Mouse (Mus musculus) MEL (cell line): ENCODE results near the gene Ccr6. TPM values are rescaled to one million over a fixed set of nuclear protein-coding genes. Genes with fewer than 3 reads are reported as not detected.
A peak's percentile ranks its signal among the peaks of the same experiment; 100 is the strongest.

Experiments used
- DNase-seq: peaks from one replicate; pipeline ENCODE4 v3.0.0; 2011; ENCODE audit warnings: low read depth, low spot score
- H3K27ac ChIP-seq: 2 replicates; pipeline ENCODE4 v1.5.1; 2012; ENCODE audit warnings: low read depth, mild to moderate bottlenecking, control low read depth, low read length, moderate library complexity; ENCODE audit not compliant: control insufficient read depth
- H3K27me3 ChIP-seq, 2 experiments: fragments of 150-350 bp in 1 of 2; sonication (generic) in 1 of 2; 2 replicates each; pipeline ENCODE4 v1.6.1; 2012; ENCODE audit warnings: low read length in 2 of 2, mild to moderate bottlenecking in 2 of 2, improper control_type of control experiment in 1 of 2, moderate library complexity in 1 of 2; ENCODE audit not compliant: insufficient read depth in 2 of 2, control insufficient read depth in 1 of 2
- H3K36me3 ChIP-seq, 2 experiments: 2 replicates each; pipeline ENCODE4 v1.6.1; 2012 to 2014; ENCODE audit warnings: low read length in 2 of 2, improper control_type of control experiment in 1 of 2, inconsistent platforms in 1 of 2, mild to moderate bottlenecking in 1 of 2; ENCODE audit not compliant: insufficient read depth in 2 of 2, control insufficient read depth in 1 of 2
- H3K4me1 ChIP-seq, 2 experiments: fragments of 150-350 bp in 1 of 2; sonication (generic) in 1 of 2; 2 replicates each; pipeline ENCODE4 v1.6.1; 2012; ENCODE audit warnings: low read length in 2 of 2, improper control_type of control experiment in 1 of 2, mild to moderate bottlenecking in 1 of 2; ENCODE audit not compliant: insufficient read depth in 2 of 2, control insufficient read depth in 1 of 2
- H3K4me3 ChIP-seq, 2 experiments: fragments of 150-350 bp in 1 of 2; sonication (generic) in 1 of 2; 2 replicates each; pipeline ENCODE4 v1.5.1; 2012; ENCODE audit warnings: low read depth in 2 of 2, low read length in 2 of 2, mild to moderate bottlenecking in 2 of 2, moderate library complexity in 2 of 2, control low read depth in 1 of 2, improper control_type of control experiment in 1 of 2; ENCODE audit not compliant: control insufficient read depth in 1 of 2, insufficient read depth in 1 of 2
- H3K79me2 ChIP-seq: 2 replicates; pipeline ENCODE4 v1.6.1; 2012; ENCODE audit warnings: mild to moderate bottlenecking, low read length, moderate library complexity; ENCODE audit not compliant: control insufficient read depth, poor library complexity, insufficient read depth
- H3K9ac ChIP-seq: 2 replicates; pipeline ENCODE4 v1.6.1; 2012; ENCODE audit warnings: low read depth, mild to moderate bottlenecking, control low read depth, low read length, moderate library complexity; ENCODE audit not compliant: control insufficient read depth, poor library complexity, severe bottlenecking
- H3K9me3 ChIP-seq: fragments of 150-350 bp; sonication (generic); replicated peaks from 2 replicates; pipeline ENCODE4 v1.6.1; 2012; ENCODE audit warnings: mild to moderate bottlenecking, low read length, improper control_type of control experiment, moderate library complexity; ENCODE audit not compliant: insufficient read depth
- BHLHE40 ChIP-seq: IDR thresholded peaks from 2 replicates; pipeline ENCODE4 v1.6.1; 2012; ENCODE audit warnings: low read depth, mild to moderate bottlenecking, inconsistent platforms, low read length, improper control_type of control experiment, borderline replicate concordance
- CHD2 ChIP-seq: IDR thresholded peaks from 2 replicates; pipeline ENCODE4 v1.6.1; 2011; ENCODE audit warnings: low read length, improper control_type of control experiment
- CTCF ChIP-seq, 3 experiments: IDR thresholded peaks in 2 of 3; conservative IDR thresholded peaks in 1 of 3; 2 replicates each; pipeline ENCODE4 v1.5.1; 2011 to 2012; ENCODE audit warnings: low read length in 3 of 3, low read depth in 2 of 3, mild to moderate bottlenecking in 2 of 3, improper control_type of control experiment in 1 of 3, inconsistent platforms in 1 of 3, mixed read lengths in 1 of 3, moderate library complexity in 1 of 3; ENCODE audit not compliant: control insufficient read depth in 1 of 3, insufficient read depth in 1 of 3, poor library complexity in 1 of 3, severe bottlenecking in 1 of 3
- E2F4 ChIP-seq: IDR thresholded peaks from 2 replicates; pipeline ENCODE4 v1.6.1; 2011; ENCODE audit warnings: low read depth, low read length, improper control_type of control experiment, borderline replicate concordance
- GABPA ChIP-seq: IDR thresholded peaks from 2 replicates; pipeline ENCODE4 v1.6.1; 2012; ENCODE audit warnings: low read depth, mild to moderate bottlenecking, inconsistent platforms, low read length, improper control_type of control experiment, moderate library complexity
- GATA1 ChIP-seq: IDR thresholded peaks from 2 replicates; pipeline ENCODE4 v1.6.1; 2011; ENCODE audit warnings: low read depth, low read length, improper control_type of control experiment
- JUND ChIP-seq: IDR thresholded peaks from 2 replicates; pipeline ENCODE4 v1.6.1; 2011; ENCODE audit warnings: low read depth, mild to moderate bottlenecking, improper control_type of control experiment, low read length
- KAT2A ChIP-seq: conservative IDR thresholded peaks from 2 replicates; pipeline ENCODE4 v1.6.1; 2012; ENCODE audit warnings: low read depth, low read length, improper control_type of control experiment, inconsistent platforms
- MAX ChIP-seq: IDR thresholded peaks from 2 replicates; pipeline ENCODE4 v1.6.1; 2011; ENCODE audit warnings: low read length, improper control_type of control experiment
- MAZ ChIP-seq: IDR thresholded peaks from 2 replicates; pipeline ENCODE4 v1.6.1; 2012; ENCODE audit warnings: low read depth, mild to moderate bottlenecking, inconsistent platforms, low read length, improper control_type of control experiment
- MYB ChIP-seq: IDR thresholded peaks from 2 replicates; pipeline ENCODE4 v1.6.1; 2011; ENCODE audit warnings: mild to moderate bottlenecking, low read depth, low read length, improper control_type of control experiment
- MYC ChIP-seq: IDR thresholded peaks from 2 replicates; pipeline ENCODE4 v1.6.1; 2011; ENCODE audit warnings: low read depth, mild to moderate bottlenecking, low read length, improper control_type of control experiment, moderate library complexity
- POLR2A ChIP-seq, 2 experiments: IDR thresholded peaks; 2 replicates each; pipeline ENCODE4 v1.6.1; 2011 to 2012; ENCODE audit warnings: low read length in 2 of 2, mild to moderate bottlenecking in 2 of 2, control low read depth in 1 of 2, improper control_type of control experiment in 1 of 2, low read depth in 1 of 2, moderate library complexity in 1 of 2; ENCODE audit not compliant: control insufficient read depth in 1 of 2, insufficient read depth in 1 of 2, poor library complexity in 1 of 2
- SIN3A ChIP-seq: IDR thresholded peaks from 2 replicates; pipeline ENCODE4 v1.6.1; 2012; ENCODE audit warnings: low read length, improper control_type of control experiment, inconsistent platforms
- TAL1 ChIP-seq: IDR thresholded peaks from 2 replicates; pipeline ENCODE4 v1.6.1; 2012; ENCODE audit warnings: mild to moderate bottlenecking, inconsistent platforms, low read length, moderate library complexity, mixed read lengths
- USF2 ChIP-seq, 2 experiments: IDR thresholded peaks; 2 replicates each; pipeline ENCODE4 v1.6.1; 2011 to 2012; ENCODE audit warnings: improper control_type of control experiment in 2 of 2, low read length in 2 of 2, borderline replicate concordance in 1 of 2, inconsistent platforms in 1 of 2, low read depth in 1 of 2, mild to moderate bottlenecking in 1 of 2; ENCODE audit not compliant: insufficient read depth in 1 of 2
- ZC3H11A ChIP-seq: IDR thresholded peaks from 2 replicates; pipeline ENCODE4 v1.6.1; 2012; ENCODE audit warnings: low read depth, mild to moderate bottlenecking, inconsistent platforms, low read length, improper control_type of control experiment
- ZMIZ1 ChIP-seq: IDR thresholded peaks from 2 replicates; pipeline ENCODE4 v1.6.1; 2012; ENCODE audit warnings: low read depth, mild to moderate bottlenecking, inconsistent platforms, low read length, improper control_type of control experiment, moderate library complexity
- ZNF384 ChIP-seq: IDR thresholded peaks from 2 replicates; pipeline ENCODE4 v1.6.1; 2012; ENCODE audit warnings: low read depth, mild to moderate bottlenecking, inconsistent platforms, low read length, improper control_type of control experiment
- polyA plus RNA-seq, 2 experiments: library from polyadenylated mRNA; stranded (reverse) in 1 of 2; unstranded in 1 of 2; fragments of >175 nt in 1 of 2; fragments of >200 nt in 1 of 2; gene quantifications; 2 replicates each; pipeline versions ENCODE4 v1.2.1 to v1.2.4; 2012; ENCODE audit warnings: low replicate concordance in 2 of 2, low read depth in 1 of 2; ENCODE audit not compliant: insufficient read length in 2 of 2, insufficient read depth in 1 of 2, missing spikeins in 1 of 2
- total RNA-seq: library from RNA; depleted of rRNA; stranded (reverse); fragments of 300-350 nt; gene quantifications from 2 replicates; pipeline ENCODE4 v1.2.3, GENCODE M21; 2012

The Ccr6 gene
- total and polyA plus RNA-seq, 3 experiments: not detected

- no peak overlapping the region for H3K27ac ChIP-seq
- DNase-seq: peak; percentile 39
These were observed 40.8 kb downstream of the Ccr6 start for GRCm38 (mm10) chr17:8276680-8277079.

DNA sequence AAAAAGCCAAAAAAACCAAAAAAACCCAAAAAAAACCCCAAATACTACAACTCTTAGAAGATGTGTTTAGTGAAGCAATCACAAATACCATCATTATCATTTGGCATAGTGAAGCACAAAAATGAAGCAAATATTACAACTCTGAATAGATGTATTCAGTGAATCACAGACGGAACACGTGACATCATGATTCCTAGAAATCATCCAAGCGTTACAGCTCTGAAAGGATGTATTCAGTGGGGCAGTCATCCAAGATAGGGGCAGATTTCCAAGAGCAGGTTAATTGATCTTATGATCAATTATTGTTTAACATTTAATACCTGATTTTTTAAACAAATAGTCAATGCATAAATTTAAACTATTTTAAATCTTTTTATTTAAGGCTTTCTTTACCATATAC, 41.4 kb downstream of the Ccr6 start:
- DNase-seq: no peak
- Histone ChIP-seq H3K36me3 (no peaks in the 10 kb centered on the region; a peak in 1 of 4 replicates), H3K4me3 (no peak overlapping the region), H3K27ac (no peak overlapping the region), H3K27me3 (peaks cover 0 to 8% of the 10 kb centered on the region in 2 experiments; a peak in 3 of 4 replicates), H3K9ac (no peak overlapping the region), H3K4me1 (no peaks in the 10 kb centered on the region), H3K9me3 (no peaks in the 10 kb centered on the region), H3K79me2 (no peaks in the 10 kb centered on the region)
- TF ChIP-seq POLR2A (IDR thresholded peaks at IDR 0.05; ENCODE audit: control insufficient read depth in 1 of 2, insufficient read depth in 1 of 2, low read depth in 1 of 2, low read length in 2 of 2, poor library complexity in 1 of 2) (no peak), GABPA (no peak), MYC (no peak), USF2 (IDR thresholded peaks at IDR 0.05; ENCODE audit: borderline replicate concordance in 1 of 2, insufficient read depth in 1 of 2, low read depth in 1 of 2, low read length in 2 of 2) (no peak), CTCF (IDR thresholded peaks at IDR 0.05 in 2 of 3, conservative IDR thresholded peaks at IDR 0.05 in 1 of 3; ENCODE audit: control insufficient read depth in 1 of 3, insufficient read depth in 1 of 3, low read depth in 2 of 3, low read length in 3 of 3, poor library complexity in 1 of 3, severe bottlenecking in 1 of 3) (no peak), TAL1 (no peak), MAZ (no peak), BHLHE40 (no peak), SIN3A (no peak), JUND (no peak), MYB (no peak), CHD2 (no peak), ZNF384 (no peak), GATA1 (no peak), ZC3H11A (no peak)

More at GRCm38 (mm10) chr17:8276680-8277079, 40.8 kb downstream of the Ccr6 start:
- Histone ChIP-seq H3K9me3 (no peaks in the 10 kb centered on the region), H3K4me1 (no peaks in the 10 kb centered on the region), H3K36me3 (no peaks in the 10 kb centered on the region), H3K9ac (peak overlapping the region; percentile 55), H3K79me2 (no peaks in the 10 kb centered on the region), H3K4me3 (no peak overlapping the region), H3K27me3 (peaks cover 0 to 8% of the 10 kb centered on the region in 2 experiments)
- TF ChIP-seq MYC (no peak), CHD2 (no peak), ZMIZ1 (no peak), MYB (no peak), CTCF (IDR thresholded peaks at IDR 0.05 in 2 of 3, conservative IDR thresholded peaks at IDR 0.05 in 1 of 3; ENCODE audit: control insufficient read depth in 1 of 3, insufficient read depth in 1 of 3, low read depth in 2 of 3, low read length in 3 of 3, poor library complexity in 1 of 3, severe bottlenecking in 1 of 3) (no peak), GABPA (no peak), E2F4 (no peak), KAT2A (no peak), ZC3H11A (no peak), MAX (no peak)
